Mouse (Mus musculus): Measurements from ENCODE around the gene Cbr2.

Gene Cbr2

DNA sequence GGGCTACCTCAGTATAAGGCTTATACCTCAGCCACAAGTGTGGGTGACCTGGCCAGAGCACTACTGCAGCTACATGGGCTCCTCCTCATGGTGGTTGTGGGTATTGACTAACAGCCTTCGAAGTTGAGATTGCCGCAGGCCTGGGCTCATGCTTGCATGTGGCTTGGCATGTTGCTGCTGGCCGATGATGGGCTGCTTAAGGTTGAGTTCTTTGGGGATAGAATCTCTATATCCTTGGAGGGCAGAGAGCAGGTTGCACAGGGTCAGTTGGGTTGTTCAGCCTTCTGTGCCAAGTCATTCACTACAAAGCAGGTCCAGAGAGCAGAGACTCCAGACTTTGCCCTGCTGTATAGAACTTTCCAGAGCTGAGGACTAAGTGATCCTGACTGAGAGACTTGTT lies 52.0 kb downstream of the Cbr2 start:
- no peaks in the 10 kb centered on the region for H3K27me3 ChIP-seq (ENCODE audit: insufficient read depth, low read length)
- TF ChIP-seq POU5F1 (IDR thresholded peaks at IDR 0.05; ENCODE audit: borderline replicate concordance, low read length) (no peak), CTCF (conservative IDR thresholded peaks at IDR 0.05; ENCODE audit: low read length) (peak; percentile 38; the same call in 1 of the 2 replicates)
- no peak overlapping the region for H3K4me3 ChIP-seq (replicated peaks; ENCODE audit: low read length)
- H3K36me3 ChIP-seq (ENCODE audit: insufficient read depth, low read length), result peaks cover 98% of the 10 kb centered on the region
- H3K4me1 ChIP-seq (replicated peaks; ENCODE audit: low read depth, low read length), result peaks cover 58% of the 10 kb centered on the region
- no peaks in the 10 kb centered on the region for H3K9me3 ChIP-seq (ENCODE audit: low read length)

All from E14TG2a.4 (cell line).